21 mouse cellular contexts compared by ENCODE assay signal in genomic region chr1:119476905-119477353, GRCm38 (mm10). TPM values are rescaled to one million over a fixed set of nuclear protein-coding genes. Genes with fewer than 3 reads are reported as not detected.
A peak's percentile ranks its signal among the peaks of the same experiment; 100 is the strongest.
DNase-seq lines count a peak whose midpoint lies in the region; ATAC-seq and TF ChIP-seq lines count a peak whose summit lies in the region.
"Had no signal": no experiment of that assay in that cellular context is flagged by ENCODE, and none has a peak within 500 bp of the region (broad histone marks: within the 10 kb centered on the region; RNA-seq: fewer than 3 reads in every experiment).

No protein-coding gene starts in this region.

- H3K27me3 ChIP-seq in MEL (ENCODE audit: control insufficient read depth in 1 of 2, insufficient read depth in 2 of 2, low read length in 2 of 2), result no peaks in the 10 kb centered on the region
- H3K27me3 ChIP-seq in kidney, embryonic 16.5 days (ENCODE audit: insufficient read depth, low read length), result no peaks in the 10 kb centered on the region
- H3K27me3 ChIP-seq: heart, embryonic 12.5 days; lung, embryonic 15.5 days; Patski had no signal

- no peak overlapping the region for H3K9ac ChIP-seq in MEL (ENCODE audit: control insufficient read depth, low read depth, low read length, poor library complexity, severe bottlenecking)
- H3K9ac ChIP-seq in kidney, embryonic 16.5 days (replicated peaks; ENCODE audit: low read length), result no peak overlapping the region
- H3K9ac ChIP-seq: heart, embryonic 12.5 days; hindbrain, embryonic 14.5 days; liver, embryonic 14.5 days; lung, embryonic 15.5 days had no signal

- TF ChIP-seq CTCF in MEL (IDR thresholded peaks at IDR 0.05 in 2 of 3, conservative IDR thresholded peaks at IDR 0.05 in 1 of 3; ENCODE audit: control insufficient read depth in 1 of 3, insufficient read depth in 1 of 3, low read depth in 2 of 3, low read length in 3 of 3, poor library complexity in 1 of 3, severe bottlenecking in 1 of 3), result no peak

- peak; percentile 23 to 26; a peak in 1 of 4 replicates for TF ChIP-seq EP300 in MEL (IDR thresholded peaks at IDR 0.05; ENCODE audit: low read depth in 1 of 2, low read length in 2 of 2)

- no peak overlapping the region for H3K27ac ChIP-seq in MEL (ENCODE audit: control insufficient read depth, low read depth, low read length)
- H3K27ac ChIP-seq in kidney, embryonic 16.5 days (ENCODE audit: low read length), result no peak overlapping the region
- H3K27ac ChIP-seq: hindbrain, embryonic 14.5 days; liver, embryonic 14.5 days; lung, embryonic 15.5 days; stomach, postnatal 0 days had no signal

- peak; percentile 61 for ATAC-seq in inflammation-experienced regulatory T-cells, adult 6 months
- no peak for ATAC-seq in kidney, embryonic 16.5 days (ENCODE audit: low FRiP score, low TSS enrichment)
- ATAC-seq: forebrain, embryonic 14.5 days; intestine, embryonic 16.5 days; midbrain, embryonic 16.5 days; Patski had no signal

- H3K9me3 ChIP-seq in MEL (replicated peaks; ENCODE audit: insufficient read depth, low read length), result no peaks in the 10 kb centered on the region
- 0 out of 2 replicates have a peak, but pooled peaks cover 2% of the 10 kb centered on the region for H3K9me3 ChIP-seq in kidney, embryonic 16.5 days (ENCODE audit: low read length)
- H3K9me3 ChIP-seq: heart, embryonic 12.5 days; lung, embryonic 15.5 days had no signal

- peaks cover 0 to 34% of the 10 kb centered on the region in 2 experiments; a peak in 2 of 4 replicates for H3K36me3 ChIP-seq in MEL (ENCODE audit: control insufficient read depth in 1 of 2, insufficient read depth in 2 of 2, low read length in 2 of 2)
- peaks cover 43% of the 10 kb centered on the region for H3K36me3 ChIP-seq in kidney, embryonic 16.5 days (ENCODE audit: insufficient read depth, low read length)

- DNase-seq in 416B (ENCODE audit: low read depth) (peak; percentile 92), MEL (ENCODE audit: low read depth, low spot score) (peak; percentile 66)
- DNase-seq in thymus, adult 18-20 months, result peak; percentile 21 to 38
- no peak for DNase-seq in kidney, postnatal 25 days
- DNase-seq in frontal cortex, postnatal 25 days (ENCODE audit: low spot score in 2 of 2), result no peak
- no peak for DNase-seq in frontal cortex, postnatal 14 days (ENCODE audit: low spot score in 2 of 2)
- DNase-seq: adrenal gland, postnatal 14 days; cerebellum, postnatal 14 days; heart, postnatal 14 days had no signal

- no peaks in the 10 kb centered on the region for H3K79me2 ChIP-seq in MEL (ENCODE audit: control insufficient read depth, insufficient read depth, low read length, poor library complexity)

- no peak for TF ChIP-seq RAD21 in MEL (IDR thresholded peaks at IDR 0.05; ENCODE audit: low read depth, low read length)

- H3K4me2 ChIP-seq in kidney, embryonic 16.5 days (replicated peaks; ENCODE audit: low read depth, low read length), result no peak overlapping the region
- H3K4me2 ChIP-seq: heart, embryonic 12.5 days; hindbrain, embryonic 14.5 days; lung, embryonic 15.5 days had no signal

- TF ChIP-seq POLR2A in MEL (IDR thresholded peaks at IDR 0.05; ENCODE audit: control insufficient read depth in 1 of 2, insufficient read depth in 1 of 2, low read depth in 1 of 2, low read length in 2 of 2, poor library complexity in 1 of 2), result no peak

- no peak overlapping the region for H3K4me3 ChIP-seq in MEL (ENCODE audit: control insufficient read depth in 1 of 2, insufficient read depth in 1 of 2, low read depth in 2 of 2, low read length in 2 of 2)
- no peak overlapping the region for H3K4me3 ChIP-seq in kidney, embryonic 16.5 days (ENCODE audit: low read length)
- H3K4me3 ChIP-seq: heart, embryonic 12.5 days; lung, embryonic 15.5 days had no signal

- WGBS in kidney, embryonic 16.5 days, result 77% methylated on average over 7 of the region's 7 CpGs

- H3K4me1 ChIP-seq in MEL (ENCODE audit: control insufficient read depth in 1 of 2, insufficient read depth in 2 of 2, low read length in 2 of 2), result peaks cover 2 to 32% of the 10 kb centered on the region in 2 experiments; a peak in 2 of 4 replicates
- H3K4me1 ChIP-seq in kidney, embryonic 16.5 days (ENCODE audit: insufficient read depth, low read length), result peaks cover 4% of the 10 kb centered on the region

TF ChIP-seq in MEL, 35 proteins besides CTCF, POLR2A, EP300 and RAD21:
- TF ChIP-seq MYB (IDR thresholded peaks at IDR 0.05; ENCODE audit: low read depth, low read length) (no peak), BHLHE40 (IDR thresholded peaks at IDR 0.05; ENCODE audit: borderline replicate concordance, low read depth, low read length) (peak; percentile 26; the same call in 1 of the 2 replicates), ELF1 (IDR thresholded peaks at IDR 0.05; ENCODE audit: low read depth, low read length) (no peak), ZMIZ1 (IDR thresholded peaks at IDR 0.05; ENCODE audit: low read depth, low read length) (no peak), NRF1 (IDR thresholded peaks at IDR 0.05; ENCODE audit: insufficient read depth, low read depth, low read length, poor library complexity, severe bottlenecking) (no peak), ETS1 (IDR thresholded peaks at IDR 0.05; ENCODE audit: low read depth, low read length) (peak; percentile 47; the same call in 1 of the 2 replicates), MXI1 (IDR thresholded peaks at IDR 0.05; ENCODE audit: low read depth, low read length) (peak; percentile 38; the same call in 1 of the 2 replicates), USF1 (IDR thresholded peaks at IDR 0.05; ENCODE audit: low read depth, low read length) (peak; percentile 49; the same call in 1 of the 2 replicates), ZNF384 (IDR thresholded peaks at IDR 0.05; ENCODE audit: low read depth, low read length) (peak; percentile 76), MAZ (IDR thresholded peaks at IDR 0.05; ENCODE audit: low read depth, low read length) (no peak), MAFK (IDR thresholded peaks at IDR 0.05; ENCODE audit: borderline replicate concordance, low read depth, low read length) (peak; percentile 50; the same call in 1 of the 2 replicates), CHD1 (IDR thresholded peaks at IDR 0.05; ENCODE audit: low read depth, low read length) (no peak), MYC (IDR thresholded peaks at IDR 0.05; ENCODE audit: low read depth, low read length) (0 out of 2 replicates have a peak, but pooled peaks have one; percentile 37), MAX (IDR thresholded peaks at IDR 0.05; ENCODE audit: low read length) (no peak), RCOR1 (IDR thresholded peaks at IDR 0.05; ENCODE audit: low read depth, low read length) (peak; percentile 81), KAT2A (conservative IDR thresholded peaks at IDR 0.05; ENCODE audit: low read depth, low read length) (no peak), GATA1 (IDR thresholded peaks at IDR 0.05; ENCODE audit: low read depth, low read length) (peak; percentile 63), TCF12 (IDR thresholded peaks at IDR 0.05; ENCODE audit: low read depth, low read length) (peak; percentile 27; the same call in 1 of the 2 replicates)
TF ChIP-seq in MEL: peak in this region for 10.

RNA-seq across cellular contexts. Expression of gene Ralb, which starts 27.7 kb away (rescaled TPM):
- 26.2 and 28.0 TPM in 2 replicates for total RNA-seq in MEL (2012; rRNA removed)
- polyA plus RNA-seq in MEL (2012; ENCODE audit: insufficient read depth in 1 of 2, insufficient read length in 2 of 2, low read depth in 1 of 2, low replicate concordance in 2 of 2, missing spikeins in 1 of 2), result 10 to 100 TPM in 1 of 2 experiments, not detected in 1; 45.1 TPM
- polyA plus RNA-seq in inflammation-experienced regulatory T-cells, adult 6 months (2017; shearing (Covaris generic)), result 10 to 100 TPM; 10.0 to 16.8 (median 10.8) TPM
- polyA plus RNA-seq in kidney, embryonic 16.5 days (2015; fragmentation: Nextera tagmentation; extraction: Ambion mirVana), result 167 and 174 TPM in 2 replicates

RNA-seq across cellular contexts. Expression of gene Tmem185b, which starts 49.0 kb away (rescaled TPM):
- total RNA-seq in MEL (2012; rRNA removed), result 19.7 and 25.2 TPM in 2 replicates
- polyA plus RNA-seq in MEL (2012; ENCODE audit: insufficient read depth in 1 of 2, insufficient read length in 2 of 2, low read depth in 1 of 2, low replicate concordance in 2 of 2, missing spikeins in 1 of 2), result 10 to 100 TPM in 1 of 2 experiments, not detected in 1; 35.8 TPM
- polyA plus RNA-seq in inflammation-experienced regulatory T-cells, adult 6 months (2017; shearing (Covaris generic)), result 10 to 100 TPM; 15.6 to 20.2 (median 20.0) TPM
- polyA plus RNA-seq in kidney, embryonic 16.5 days (2015; fragmentation: Nextera tagmentation; extraction: Ambion mirVana), result 32.9 and 33.1 TPM in 2 replicates

RNA-seq across cellular contexts. Expression of gene Inhbb, which starts 54.9 kb away (rescaled TPM):
- total RNA-seq in MEL (2012; rRNA removed), result not detected in 2 replicates
- polyA plus RNA-seq in MEL (2012; ENCODE audit: insufficient read depth in 1 of 2, insufficient read length in 2 of 2, low read depth in 1 of 2, low replicate concordance in 2 of 2, missing spikeins in 1 of 2), result not detected
- polyA plus RNA-seq in inflammation-experienced regulatory T-cells, adult 6 months (2017; shearing (Covaris generic)), result not detected
- polyA plus RNA-seq in kidney, embryonic 16.5 days (2015; fragmentation: Nextera tagmentation; extraction: Ambion mirVana), result 0.32 and 0.36 TPM in 2 replicates
- total RNA-seq: neutrophil, adult 5-6 weeks had no signal

Comparison
In these comparisons a context has a peak if more than half of its experiments do, and no peak if none do; other contexts are left out.
1. DNase-seq: peak in 416B (single experiment), MEL (single experiment) and thymus, adult 18-20 months (2 of 2); none in kidney, postnatal 25 days (0 of 2), frontal cortex, postnatal 25 days (0 of 2) and frontal cortex, postnatal 14 days (0 of 2).